Mouse (Mus musculus): ENCODE data around the gene Sprr2i. TPM values are rescaled to one million over a fixed set of nuclear protein-coding genes. Genes with fewer than 3 reads are reported as not detected.

Sprr2i gene
- polyA plus RNA-seq (2012; fragmentation: generic; extraction: Trizol) = not detected

DNA sequence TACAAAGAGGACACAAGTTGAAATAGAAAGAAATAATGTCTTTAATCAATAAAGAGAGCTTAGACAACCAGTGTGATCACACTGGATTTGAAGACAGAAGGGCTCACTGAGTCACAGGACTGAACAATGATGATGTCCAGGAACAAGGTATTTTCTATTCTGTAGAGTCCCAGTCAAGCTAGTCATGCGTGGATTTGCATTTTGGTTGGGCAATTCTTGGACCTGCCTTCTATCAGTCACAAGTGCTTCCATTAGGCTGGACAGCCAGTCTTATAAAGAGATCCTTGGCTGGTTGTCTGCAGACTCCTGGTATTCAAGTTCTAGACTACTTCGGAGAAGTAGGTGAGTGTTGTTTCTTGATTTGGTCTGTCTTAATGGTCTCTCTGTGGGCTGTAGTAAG is at the start of gene Sprr2i:
Gene Sprr2i (plus strand): TSS at position 301 of the 400 bp plus-strand sequence.
- Histone ChIP-seq H3K36me3 (ENCODE audit: control insufficient read depth, insufficient read depth) (no peaks in the 10 kb centered on the region), H3K27me3 (ENCODE audit: control insufficient read depth, insufficient read depth, insufficient read length) (no peaks in the 10 kb centered on the region), H3K4me3 (no peak within 1 kb of the TSS), H3ac (ENCODE audit: control insufficient read depth, insufficient read length) (no peak within 1 kb of the TSS), H3K79me2 (ENCODE audit: control insufficient read depth, insufficient read depth) (no peaks in the 10 kb centered on the region), H3K4me2 (ENCODE audit: low read depth) (no peak within 1 kb of the TSS)
- no peak for TF ChIP-seq POLR2A (IDR thresholded peaks at IDR 0.05; ENCODE audit: insufficient read length, low read depth)
- no peak for TF ChIP-seq TCF3 (IDR thresholded peaks at IDR 0.05; ENCODE audit: insufficient read length, low read depth)
- TF ChIP-seq POLR2AphosphoS2 (IDR thresholded peaks at IDR 0.05; ENCODE audit: insufficient read length, low read depth) = no peak
- no peak for TF ChIP-seq E2F4 (IDR thresholded peaks at IDR 0.05; ENCODE audit: insufficient read depth)
- no peak for TF ChIP-seq MAX (IDR thresholded peaks at IDR 0.05; ENCODE audit: low read depth)
- TF ChIP-seq USF1 (IDR thresholded peaks at IDR 0.05; ENCODE audit: low read depth) = no peak
- no peak for TF ChIP-seq MYOG (IDR thresholded peaks at IDR 0.05; ENCODE audit: control insufficient read depth in 1 of 3, insufficient read depth in 1 of 3, insufficient read length in 2 of 3, low read depth in 2 of 3)

DNA sequence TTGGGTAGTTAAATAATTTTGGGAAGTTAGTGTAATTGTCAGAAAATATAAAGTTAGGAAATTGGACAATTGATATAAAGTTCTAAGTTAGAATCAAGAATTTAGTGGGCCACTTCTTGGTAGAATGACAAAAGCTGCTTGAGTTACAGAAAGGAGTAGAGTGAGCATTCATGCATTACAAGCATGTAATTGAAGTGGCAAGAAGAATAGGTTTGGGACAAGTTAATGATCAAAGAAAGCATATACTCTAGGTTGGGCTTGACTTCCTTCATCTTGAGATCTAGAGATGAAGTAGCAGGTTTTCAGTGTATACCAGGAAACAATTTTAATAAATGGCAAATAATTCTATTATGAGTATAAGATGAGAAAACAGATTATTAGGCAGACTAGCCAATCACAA is 46.2 kb upstream of the Sprr2i start:
- no peak overlapping the region for H3K4me3 ChIP-seq
- no peak overlapping the region for H3K4me2 ChIP-seq (ENCODE audit: low read depth)
- H3K36me3 ChIP-seq (ENCODE audit: control insufficient read depth, insufficient read depth) = no peaks in the 10 kb centered on the region
- H3ac ChIP-seq (ENCODE audit: control insufficient read depth, insufficient read length) = no peak overlapping the region
- TF ChIP-seq POLR2AphosphoS2 (IDR thresholded peaks at IDR 0.05; ENCODE audit: insufficient read length, low read depth) = no peak
- no peak for TF ChIP-seq TCF3 (IDR thresholded peaks at IDR 0.05; ENCODE audit: insufficient read length, low read depth)
- TF ChIP-seq MYOD1 (IDR thresholded peaks at IDR 0.05; ENCODE audit: control insufficient read depth in 1 of 3, insufficient read length in 2 of 3, low read depth in 2 of 3) = no peak
- no peak for TF ChIP-seq MYOG (IDR thresholded peaks at IDR 0.05; ENCODE audit: control insufficient read depth in 1 of 3, insufficient read depth in 1 of 3, insufficient read length in 2 of 3, low read depth in 2 of 3)
- TF ChIP-seq CEBPB (IDR thresholded peaks at IDR 0.05; ENCODE audit: insufficient read depth, poor library complexity, severe bottlenecking) = no peak
- no peak for TF ChIP-seq SRF (IDR thresholded peaks at IDR 0.05; ENCODE audit: control insufficient read depth, insufficient read length, low read depth)
- TF ChIP-seq E2F4 (IDR thresholded peaks at IDR 0.05; ENCODE audit: insufficient read depth) = no peak
- TF ChIP-seq POLR2A (IDR thresholded peaks at IDR 0.05; ENCODE audit: insufficient read length, low read depth) = no peak
- no peak for TF ChIP-seq MAX (IDR thresholded peaks at IDR 0.05; ENCODE audit: low read depth)
- no peaks in the 10 kb centered on the region for H3K27me3 ChIP-seq (ENCODE audit: control insufficient read depth, insufficient read depth, insufficient read length)
- H3K79me2 ChIP-seq (ENCODE audit: control insufficient read depth, insufficient read depth) = no peaks in the 10 kb centered on the region

DNA sequence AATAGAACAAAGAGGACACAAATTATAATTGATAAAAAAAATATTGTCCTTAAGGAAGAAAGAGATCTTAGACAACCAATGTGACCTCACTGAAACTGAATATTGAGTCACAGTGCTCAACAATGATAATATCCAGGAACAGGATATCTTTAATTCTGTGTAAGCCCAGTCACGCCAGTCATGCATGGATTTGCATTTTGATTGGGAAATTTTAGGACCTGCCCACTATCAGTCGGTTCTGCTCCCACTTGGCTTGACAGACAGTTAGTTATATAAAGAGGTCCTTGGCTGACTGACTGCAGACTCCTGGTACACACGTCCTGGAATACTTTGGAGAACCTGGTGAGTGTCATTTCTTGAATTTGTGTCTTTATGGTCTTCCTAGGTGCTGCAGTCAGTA is 42.9 kb upstream of the Sprr2i start, which contains the start of gene Sprr2f:
Gene Sprr2f (plus strand): TSS at position 301 of the 400 bp plus-strand sequence.
- no peak within 1 kb of the TSS for H3K4me3 ChIP-seq
- TF ChIP-seq SRF (IDR thresholded peaks at IDR 0.05; ENCODE audit: control insufficient read depth, insufficient read length, low read depth) (no peak), MYOD1 (IDR thresholded peaks at IDR 0.05; ENCODE audit: control insufficient read depth in 1 of 3, insufficient read length in 2 of 3, low read depth in 2 of 3) (no peak), TCF3 (IDR thresholded peaks at IDR 0.05; ENCODE audit: insufficient read length, low read depth) (no peak), MAX (IDR thresholded peaks at IDR 0.05; ENCODE audit: low read depth) (no peak), USF1 (IDR thresholded peaks at IDR 0.05; ENCODE audit: low read depth) (no peak), REST (IDR thresholded peaks at IDR 0.05; ENCODE audit: insufficient read depth, insufficient read length) (no peak), MYOG (IDR thresholded peaks at IDR 0.05; ENCODE audit: control insufficient read depth in 1 of 3, insufficient read depth in 1 of 3, insufficient read length in 2 of 3, low read depth in 2 of 3) (no peak), POLR2AphosphoS2 (IDR thresholded peaks at IDR 0.05; ENCODE audit: insufficient read length, low read depth) (no peak), CEBPB (IDR thresholded peaks at IDR 0.05; ENCODE audit: insufficient read depth, poor library complexity, severe bottlenecking) (no peak), E2F4 (IDR thresholded peaks at IDR 0.05; ENCODE audit: insufficient read depth) (no peak), TCF12 (IDR thresholded peaks at IDR 0.05; ENCODE audit: insufficient read depth, poor library complexity, severe bottlenecking) (no peak), POLR2A (IDR thresholded peaks at IDR 0.05; ENCODE audit: insufficient read length, low read depth) (no peak)
- no peaks in the 10 kb centered on the region for H3K27me3 ChIP-seq (ENCODE audit: control insufficient read depth, insufficient read depth, insufficient read length)
- no peaks in the 10 kb centered on the region for H3K36me3 ChIP-seq (ENCODE audit: control insufficient read depth, insufficient read depth)
- H3ac ChIP-seq (ENCODE audit: control insufficient read depth, insufficient read length) = no peak within 1 kb of the TSS
- no peaks in the 10 kb centered on the region for H3K79me2 ChIP-seq (ENCODE audit: control insufficient read depth, insufficient read depth)
- no peak within 1 kb of the TSS for H3K4me2 ChIP-seq (ENCODE audit: low read depth)

DNA sequence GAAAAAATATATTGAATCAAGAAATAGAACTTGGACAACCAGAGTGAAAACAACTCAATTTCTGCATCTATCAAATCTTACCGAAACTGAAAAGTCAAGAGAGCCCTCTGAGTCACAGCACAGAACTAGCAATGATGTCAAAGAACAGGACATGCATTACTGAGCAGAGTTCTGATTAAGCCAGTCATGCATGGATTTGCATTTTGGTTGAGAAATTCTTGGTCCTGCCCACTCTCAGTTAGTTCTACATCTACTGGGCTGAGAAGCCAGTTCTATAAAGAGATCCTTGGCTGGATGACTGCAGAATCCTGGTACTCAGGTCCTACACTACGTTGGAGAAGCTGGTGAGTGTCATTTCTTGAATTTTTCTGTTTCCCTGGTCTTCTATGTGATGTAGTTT is 34.2 kb upstream of the Sprr2i start:
- no peaks in the 10 kb centered on the region for H3K36me3 ChIP-seq (ENCODE audit: control insufficient read depth, insufficient read depth)
- no peak overlapping the region for H3K4me2 ChIP-seq (ENCODE audit: low read depth)
- TF ChIP-seq TCF12 (IDR thresholded peaks at IDR 0.05; ENCODE audit: insufficient read depth, poor library complexity, severe bottlenecking) = no peak
- TF ChIP-seq SRF (IDR thresholded peaks at IDR 0.05; ENCODE audit: control insufficient read depth, insufficient read length, low read depth) = no peak
- TF ChIP-seq POLR2AphosphoS2 (IDR thresholded peaks at IDR 0.05; ENCODE audit: insufficient read length, low read depth) = no peak
- no peak for TF ChIP-seq E2F4 (IDR thresholded peaks at IDR 0.05; ENCODE audit: insufficient read depth)
- no peak for TF ChIP-seq POLR2A (IDR thresholded peaks at IDR 0.05; ENCODE audit: insufficient read length, low read depth)
- TF ChIP-seq MYOD1 (IDR thresholded peaks at IDR 0.05; ENCODE audit: control insufficient read depth in 1 of 3, insufficient read length in 2 of 3, low read depth in 2 of 3) = no peak
- no peak for TF ChIP-seq CEBPB (IDR thresholded peaks at IDR 0.05; ENCODE audit: insufficient read depth, poor library complexity, severe bottlenecking)
- TF ChIP-seq MAX (IDR thresholded peaks at IDR 0.05; ENCODE audit: low read depth) = no peak
- TF ChIP-seq USF1 (IDR thresholded peaks at IDR 0.05; ENCODE audit: low read depth) = no peak
- TF ChIP-seq MYOG (IDR thresholded peaks at IDR 0.05; ENCODE audit: control insufficient read depth in 1 of 3, insufficient read depth in 1 of 3, insufficient read length in 2 of 3, low read depth in 2 of 3) = no peak
- no peak for TF ChIP-seq TCF3 (IDR thresholded peaks at IDR 0.05; ENCODE audit: insufficient read length, low read depth)
- TF ChIP-seq REST (IDR thresholded peaks at IDR 0.05; ENCODE audit: insufficient read depth, insufficient read length) = no peak
- no peaks in the 10 kb centered on the region for H3K79me2 ChIP-seq (ENCODE audit: control insufficient read depth, insufficient read depth)
- H3K4me3 ChIP-seq = no peak overlapping the region
- H3ac ChIP-seq (ENCODE audit: control insufficient read depth, insufficient read length) = no peak overlapping the region
- H3K27me3 ChIP-seq (ENCODE audit: control insufficient read depth, insufficient read depth, insufficient read length) = no peaks in the 10 kb centered on the region

DNA sequence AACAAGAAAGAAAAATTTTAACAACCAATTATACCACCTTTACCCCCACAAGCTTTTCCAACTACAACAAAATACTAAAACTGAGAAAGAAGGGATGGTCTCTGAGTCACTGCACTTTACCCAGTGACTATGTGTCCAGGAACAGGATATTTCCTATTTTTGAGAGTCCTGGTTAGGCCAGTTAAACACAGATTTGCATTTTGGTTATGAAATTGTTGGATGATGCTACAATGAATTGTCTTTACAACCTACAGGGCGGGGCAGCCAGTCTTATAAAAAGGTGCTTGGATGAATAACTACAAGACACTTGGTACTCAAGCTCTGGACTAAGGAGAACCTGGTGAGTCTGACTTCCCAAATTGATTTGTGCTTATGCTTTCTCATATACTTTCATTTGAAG is 22.4 kb upstream of the Sprr2i start, which contains the start of gene Sprr2h:
Gene Sprr2h (plus strand): TSS at position 301 of the 400 bp plus-strand sequence.
- no peak within 1 kb of the TSS for H3K4me3 ChIP-seq
- no peaks in the 10 kb centered on the region for H3K27me3 ChIP-seq (ENCODE audit: control insufficient read depth, insufficient read depth, insufficient read length)
- H3K36me3 ChIP-seq (ENCODE audit: control insufficient read depth, insufficient read depth) = no peaks in the 10 kb centered on the region
- TF ChIP-seq SRF (IDR thresholded peaks at IDR 0.05; ENCODE audit: control insufficient read depth, insufficient read length, low read depth) = no peak
- TF ChIP-seq CEBPB (IDR thresholded peaks at IDR 0.05; ENCODE audit: insufficient read depth, poor library complexity, severe bottlenecking) = no peak
- no peak for TF ChIP-seq USF1 (IDR thresholded peaks at IDR 0.05; ENCODE audit: low read depth)
- TF ChIP-seq MYOG (IDR thresholded peaks at IDR 0.05; ENCODE audit: control insufficient read depth in 1 of 3, insufficient read depth in 1 of 3, insufficient read length in 2 of 3, low read depth in 2 of 3) = no peak
- no peak for TF ChIP-seq POLR2A (IDR thresholded peaks at IDR 0.05; ENCODE audit: insufficient read length, low read depth)
- no peak for TF ChIP-seq TCF3 (IDR thresholded peaks at IDR 0.05; ENCODE audit: insufficient read length, low read depth)
- H3K79me2 ChIP-seq (ENCODE audit: control insufficient read depth, insufficient read depth) = no peaks in the 10 kb centered on the region
- no peak within 1 kb of the TSS for H3ac ChIP-seq (ENCODE audit: control insufficient read depth, insufficient read length)
- no peak within 1 kb of the TSS for H3K4me2 ChIP-seq (ENCODE audit: low read depth)

Data from myocyte (in vitro differentiated cells).